Mouse (Mus musculus) telencephalon, adult 2 months (tissue): ENCODE data around the gene Tmem236.

Experiments
- DNase-seq: peaks from one replicate; pipeline ENCODE4 v3.0.0-alpha.2; 2011; ENCODE audit warnings: low read depth, low spot score

The Tmem236 gene

GRCm38 (mm10) chr2:14249839-14250564, 75.7 kb downstream of the Tmem236 start:
- no peak for DNase-seq

DNA sequence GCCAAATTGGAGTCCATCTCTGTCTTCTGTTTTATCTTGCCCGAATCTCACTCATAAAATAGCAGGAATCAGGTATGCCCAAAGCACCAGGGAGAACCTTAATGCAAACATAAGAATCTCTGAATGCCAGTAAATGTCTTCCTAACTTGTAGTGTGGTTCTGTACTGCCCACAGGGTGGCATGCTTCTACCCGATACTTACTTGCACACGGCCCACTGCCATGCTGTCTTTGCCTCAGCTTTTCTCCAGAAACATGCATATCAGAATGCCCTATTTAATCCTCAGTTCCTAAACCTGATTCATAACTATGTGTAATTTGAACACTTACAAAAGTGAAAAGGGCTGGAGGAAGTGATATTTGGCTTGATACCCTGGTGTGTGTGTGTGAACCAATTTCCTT, 77.6 kb downstream of the Tmem236 start:
- DNase-seq, result no peak

- DNase-seq, result no peak
These were observed 84.1 kb downstream of the Tmem236 start for GRCm38 (mm10) chr2:14258345-14258850.

DNA sequence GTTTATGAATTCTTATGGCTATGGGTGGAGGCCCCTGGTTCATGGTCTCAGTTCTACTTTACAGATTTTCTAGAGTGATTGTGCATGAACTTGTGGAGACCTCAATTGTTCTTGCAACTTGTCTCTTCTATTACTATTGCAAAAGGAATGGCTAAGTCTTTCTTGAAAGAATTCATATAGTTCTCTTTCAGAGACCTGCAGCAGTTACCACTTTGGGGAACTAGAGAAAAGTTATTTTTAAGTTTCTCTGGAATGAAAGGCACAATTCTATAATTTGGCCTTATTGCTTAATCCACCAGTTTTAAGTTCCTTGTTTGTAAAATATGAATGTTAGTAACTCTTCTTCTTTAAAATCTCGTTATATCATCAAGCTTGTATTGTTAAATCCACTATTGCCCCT, 87.8 kb downstream of the Tmem236 start:
- no peak for DNase-seq

- no peak for DNase-seq
These were observed 94.8 kb downstream of the Tmem236 start for GRCm38 (mm10) chr2:14269160-14269559.
